Mouse (Mus musculus) gastrocnemius, postnatal 14 days (tissue): Measurements from ENCODE around the gene Mdga1. TPM values are rescaled to one million over a fixed set of nuclear protein-coding genes. Genes with fewer than 3 reads are reported as not detected.

Experiments used
- DNase-seq: peaks from one replicate; pipeline ENCODE4 v3.0.0; 2021; ENCODE audit warnings: mixed read lengths
- intact Hi-C: fragments of 180-260 bp; cut with DNase I; formaldehyde crosslinking; loops from one replicate; pipeline ENCODE4 v1.15.1; 2025; ENCODE audit warnings: low total_unique reads
- total RNA-seq, 2 experiments: library from RNA; stranded (reverse); gene quantifications; 2 replicates each; pipeline ENCODE4 v1.2.3; 2021

The Mdga1 gene
- total RNA-seq, 2 experiments from 2014 or later: 50.6 to 51.2 TPM

DNA sequence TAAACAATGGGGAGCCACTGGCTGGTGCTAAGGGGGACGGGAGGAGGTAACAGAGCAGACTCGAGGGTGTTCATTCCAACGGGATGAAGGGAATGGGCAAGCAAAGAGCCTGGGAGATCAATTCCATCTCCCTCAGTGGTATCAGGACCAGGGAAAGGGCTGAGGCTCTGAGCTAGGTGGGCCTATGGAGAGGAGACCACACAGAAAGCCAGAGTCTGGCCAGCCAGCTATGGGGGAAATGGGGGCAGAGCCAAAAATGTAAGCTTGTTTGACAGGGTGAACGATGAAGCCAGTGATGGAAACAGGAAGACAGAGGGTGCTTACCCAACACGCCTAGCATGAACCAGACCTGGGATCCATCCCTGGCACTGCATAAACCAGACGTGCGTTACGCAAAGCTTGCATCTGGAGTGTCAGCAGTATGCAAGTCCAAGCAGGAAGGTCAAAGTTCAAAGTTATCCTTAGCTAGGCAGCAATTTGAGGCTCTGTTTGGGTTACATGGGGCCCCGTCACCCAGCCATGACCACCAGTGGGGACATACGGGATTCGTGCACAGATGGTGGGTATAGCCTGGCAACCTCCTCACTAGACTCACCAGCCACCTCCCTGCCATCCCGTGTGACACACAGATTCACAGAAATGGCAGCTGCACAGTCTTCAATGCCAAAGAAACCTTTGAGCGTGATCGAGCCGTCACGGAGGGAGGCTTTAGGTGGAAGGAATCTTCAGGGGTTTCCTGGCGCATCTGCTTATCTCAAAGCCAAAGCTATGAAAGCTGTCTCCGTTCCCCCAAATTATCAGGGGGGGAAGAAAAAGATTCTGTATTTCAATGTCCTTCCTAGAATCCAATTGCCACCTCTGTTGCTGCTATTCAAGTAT is 113.9 kb downstream of the Mdga1 start:
- no peak for DNase-seq
- intact Hi-C loops: no loop called here

DNA sequence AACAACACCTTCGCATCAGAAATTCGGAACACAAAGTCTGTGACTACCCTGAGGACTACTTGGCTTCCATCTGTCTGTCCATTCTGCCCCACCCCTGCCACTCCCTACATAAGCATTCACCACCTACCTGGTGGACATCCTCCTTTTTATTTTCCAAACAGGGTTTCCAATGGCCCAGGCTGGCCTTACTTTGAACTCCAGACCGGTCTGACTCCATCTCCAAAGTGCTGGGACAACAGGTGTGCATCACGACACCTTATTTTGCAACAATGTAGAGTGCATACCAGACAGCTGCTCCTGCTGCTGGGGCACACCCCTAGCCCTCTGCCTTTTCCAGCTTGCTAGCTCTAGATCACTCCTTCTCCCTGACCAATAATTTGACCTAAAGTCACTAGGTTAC is 115.1 kb downstream of the Mdga1 start:
- intact Hi-C loops: no loop called here
- DNase-seq: no peak

- intact Hi-C loops: no loop called here
- DNase-seq: no peak
Observed at GRCm38 (mm10) chr17:29854388-29854787, 115.5 kb downstream of the Mdga1 start.

DNA sequence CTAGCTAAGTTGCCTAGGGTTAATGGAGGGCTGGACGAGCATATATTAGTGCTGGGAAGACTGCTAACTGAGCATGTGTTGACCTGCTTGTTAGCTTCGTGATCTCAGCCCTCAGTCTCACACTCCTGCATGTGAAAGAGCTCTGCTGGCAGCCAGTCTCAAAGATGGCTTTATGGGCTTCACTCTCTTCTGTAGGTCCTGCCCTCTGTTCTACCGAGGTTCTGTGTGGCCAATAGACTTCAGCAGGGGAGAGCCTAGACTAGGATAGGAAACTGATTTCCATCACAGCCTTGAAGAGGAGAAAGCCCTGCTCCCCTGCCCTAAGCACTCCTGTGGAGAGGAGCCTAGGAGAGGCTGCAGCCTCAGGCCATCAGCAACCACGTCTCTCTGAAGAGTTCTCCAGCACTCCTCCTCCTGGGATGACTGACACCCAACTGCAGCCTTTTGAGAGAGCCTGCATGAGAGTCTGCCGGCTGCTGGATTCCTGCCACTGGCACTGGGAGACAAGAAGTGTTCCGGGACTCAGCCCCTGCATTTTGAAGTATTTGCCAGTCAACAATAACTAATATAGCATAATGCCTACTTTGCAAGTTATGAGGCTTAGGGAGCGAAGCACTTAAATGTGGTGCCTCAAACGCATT is 116.9 kb downstream of the Mdga1 start:
- intact Hi-C loops: no loop called here
- no peak for DNase-seq

DNA sequence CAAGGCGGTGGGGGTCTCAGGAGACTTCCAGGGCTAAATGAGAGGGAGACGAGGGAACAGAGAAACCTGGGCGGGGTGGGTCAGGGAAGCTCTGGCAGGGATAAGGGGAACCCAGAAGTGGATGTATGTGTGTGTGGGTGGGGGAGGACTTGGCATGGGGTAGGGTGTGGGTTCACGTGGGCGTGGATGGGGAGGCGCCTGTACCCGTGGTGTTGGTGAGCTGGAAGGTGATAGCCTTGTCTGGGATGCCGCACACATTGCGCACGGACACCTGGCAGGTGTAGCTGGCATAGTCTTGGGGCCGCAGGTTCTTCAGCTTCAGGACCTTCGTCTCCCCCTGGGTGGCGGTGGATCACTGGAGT is 120.5 kb downstream of the Mdga1 start:
- no peak for DNase-seq
- intact Hi-C loops: no loop called here

- DNase-seq: peak; percentile 58
- intact Hi-C loops: no loop called here
Observed at GRCm38 (mm10) chr17:29848793-29849435, 121.0 kb downstream of the Mdga1 start.

DNA sequence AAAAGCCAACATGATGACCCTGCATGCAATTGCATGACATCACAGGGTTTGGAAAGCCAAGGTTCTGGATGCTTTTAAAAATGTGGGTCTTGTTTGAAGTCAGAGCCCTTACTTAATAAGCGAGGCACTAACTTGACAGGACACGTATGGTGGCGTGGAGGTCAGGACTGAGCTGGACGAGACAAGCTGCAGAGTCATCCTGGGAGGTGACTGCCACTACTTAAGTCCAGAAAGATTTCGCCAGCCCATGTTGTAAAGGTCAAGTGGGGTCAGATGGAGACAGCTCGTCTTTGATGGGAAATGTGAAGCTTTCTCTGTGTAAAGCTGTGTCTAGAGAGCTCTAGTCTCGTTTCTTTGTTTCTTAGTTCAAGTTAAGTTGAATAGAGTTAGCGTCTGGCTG is 122.6 kb downstream of the Mdga1 start:
- intact Hi-C loops: no loop called here
- no peak for DNase-seq

- DNase-seq: no peak
Observed at GRCm38 (mm10) chr17:29846284-29846683, 123.6 kb downstream of the Mdga1 start.

DNA sequence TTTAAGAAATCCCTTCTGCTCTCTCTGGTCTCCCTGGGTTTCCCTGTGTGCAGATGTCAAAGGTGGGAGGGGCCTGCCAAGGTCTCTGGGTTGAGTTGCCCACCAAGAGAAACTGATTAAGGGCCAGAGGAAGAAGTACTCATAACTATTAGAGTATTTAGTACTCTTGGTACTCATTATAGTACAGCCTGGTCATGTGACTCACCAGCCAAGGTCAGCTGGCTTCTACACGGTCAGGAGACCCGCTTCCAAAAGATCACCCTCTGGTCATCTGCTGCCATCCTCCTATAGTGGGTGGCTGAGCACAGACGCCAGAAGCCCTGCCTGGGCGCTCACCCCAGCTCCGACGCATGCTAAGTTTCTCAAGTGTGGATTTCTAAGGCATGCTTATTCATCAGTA is 124.9 kb downstream of the Mdga1 start:
- DNase-seq: no peak
- intact Hi-C loops: no loop called here

More at GRCm38 (mm10) chr17:29846284-29846683, 123.6 kb downstream of the Mdga1 start:
- intact Hi-C loops: no loop called here

DNA sequence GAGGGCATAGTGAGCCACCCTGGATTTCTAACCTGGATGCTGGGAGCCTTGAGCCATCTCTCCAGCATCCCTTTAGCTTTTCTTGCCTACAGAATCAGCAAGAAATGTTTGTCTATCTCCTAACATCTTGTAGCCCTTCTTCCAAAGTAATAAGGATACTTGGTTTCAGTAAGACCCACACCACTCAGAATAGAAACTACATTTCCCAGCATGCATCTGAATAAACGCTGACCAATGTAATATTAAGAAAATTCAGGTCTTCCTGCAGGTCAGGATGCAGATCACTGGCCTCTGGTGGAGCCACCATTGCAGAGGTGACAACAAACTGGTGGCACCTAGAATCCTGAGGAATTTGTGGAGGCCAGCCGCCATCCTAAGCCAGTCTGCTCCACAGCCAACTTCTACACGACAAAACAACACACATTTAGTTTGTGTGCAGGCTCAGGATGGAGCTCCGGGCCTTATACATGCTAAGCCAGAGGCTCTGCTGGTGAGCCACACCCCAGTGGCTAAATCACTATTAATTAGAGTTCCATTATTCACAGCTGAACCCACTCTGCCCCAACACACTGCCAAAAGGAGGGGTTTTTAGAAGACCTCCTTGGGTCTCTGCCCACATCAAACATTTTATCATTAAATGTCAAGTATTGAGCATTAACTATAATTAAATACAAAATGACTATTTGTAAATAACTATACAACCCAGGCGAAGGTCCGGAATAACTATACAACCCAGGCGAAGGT is 126.3 kb downstream of the Mdga1 start:
- DNase-seq: no peak
- intact Hi-C loops: no loop called here

- intact Hi-C loops: no loop called here
Observed at GRCm38 (mm10) chr17:29841781-29842690, 127.9 kb downstream of the Mdga1 start.

GRCm38 (mm10) chr17:29838029-29838428 is 131.9 kb downstream of the Mdga1 start:
- DNase-seq: no peak
- intact Hi-C loops: no loop called here

More at GRCm38 (mm10) chr17:29841781-29842690, 127.9 kb downstream of the Mdga1 start:
- DNase-seq: peak; percentile 59

- no peak for DNase-seq
- intact Hi-C loops: no loop called here
Observed at GRCm38 (mm10) chr17:29837441-29837840, 132.4 kb downstream of the Mdga1 start.

- intact Hi-C loops: no loop called here
- DNase-seq: no peak
Observed at GRCm38 (mm10) chr17:29834768-29835167, 135.1 kb downstream of the Mdga1 start.

DNA sequence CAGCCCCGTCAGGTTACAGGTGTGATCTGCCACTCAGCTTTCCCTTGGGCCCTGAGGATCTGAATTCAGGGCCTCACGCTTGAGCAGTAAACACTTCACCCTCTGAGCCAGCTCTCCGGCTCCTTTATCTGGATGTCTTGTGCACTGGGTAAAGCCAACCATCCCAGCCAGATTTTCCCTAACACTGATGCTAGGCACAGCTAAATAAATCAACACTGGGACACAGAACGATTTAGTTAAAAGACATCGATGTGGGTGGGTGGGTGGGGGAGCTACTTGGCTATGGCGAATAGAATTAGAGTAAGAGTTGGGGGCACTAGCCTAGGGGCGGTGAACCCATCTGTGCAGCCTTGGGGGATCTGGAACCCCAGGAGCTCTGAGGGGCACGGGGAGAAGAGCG is 135.6 kb downstream of the Mdga1 start:
- intact Hi-C loops: no loop called here
- DNase-seq: no peak

GRCm38 (mm10) chr17:29831696-29832095 is 138.2 kb downstream of the Mdga1 start:
- intact Hi-C loops: no loop called here
- no peak for DNase-seq

DNA sequence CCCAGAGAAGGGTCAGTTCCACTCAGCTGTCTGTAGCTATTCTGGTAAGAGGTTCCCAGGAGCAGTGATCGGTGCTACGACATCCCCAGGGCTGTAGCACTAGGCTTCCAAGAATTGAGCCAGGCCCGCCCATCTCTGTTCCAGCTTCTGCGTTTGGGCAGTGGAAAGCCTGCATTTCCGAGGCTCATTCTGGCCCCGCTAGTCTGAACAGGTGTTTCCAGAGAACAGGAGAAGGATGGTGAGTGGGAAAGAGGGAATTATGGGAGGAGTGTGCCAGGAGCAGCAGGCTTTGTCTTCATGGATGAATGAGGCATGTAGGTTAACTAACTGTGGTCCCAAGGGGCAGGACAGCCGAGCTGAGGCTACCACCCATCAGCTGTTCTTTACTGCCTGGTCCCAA is 140.8 kb downstream of the Mdga1 start:
- intact Hi-C loops: no loop called here
- DNase-seq: no peak

GRCm38 (mm10) chr17:29827602-29828001 is 142.3 kb downstream of the Mdga1 start:
- no peak for DNase-seq
- intact Hi-C loops: no loop called here
